Mouse (Mus musculus): ENCODE data around the gene Srp68. TPM values are rescaled to one million over a fixed set of nuclear protein-coding genes. Genes with fewer than 3 reads are reported as not detected.
A peak's percentile ranks its signal among the peaks of the same experiment; 100 is the strongest.
"Not testable (repeated sequence)": the region's sequence is repeated elsewhere in the genome, so short reads cannot be mapped to it uniquely, and the experiment has no call there.

The Srp68 gene
- polyA plus RNA-seq, 1 experiment: 53.8 TPM

GRCm38 (mm10) chr11:116283982-116284381, 10.0 kb upstream of the Srp68 start:
- no peaks in the 10 kb centered on the region; the same call in 1 of the 2 replicates for H3K36me3 ChIP-seq (ENCODE audit: control insufficient read depth, insufficient read depth, low read length)
- DNase-seq: no peak
- no peak overlapping the region for H3K27ac ChIP-seq (ENCODE audit: insufficient read depth, low read depth, low read length)
- no peaks in the 10 kb centered on the region; the same call in 1 of the 2 replicates for H3K27me3 ChIP-seq (replicated peaks; ENCODE audit: control insufficient read depth, insufficient read depth, low read length)
- TF ChIP-seq CTCF (conservative IDR thresholded peaks at IDR 0.05; ENCODE audit: insufficient read depth, insufficient read length, low read depth, low read length) (no peak), POLR2A (IDR thresholded peaks at IDR 0.05; ENCODE audit: low read depth, low read length) (no peak)
- H3K4me1 ChIP-seq (ENCODE audit: control insufficient read depth, insufficient read depth, low read length): 0 out of 2 replicates have a peak, but pooled peaks cover 3% of the 10 kb centered on the region
- no peak overlapping the region for H3K4me3 ChIP-seq (ENCODE audit: insufficient read depth, low read depth, low read length)
- WGBS: 18% methylated on average over 6 of the region's 6 CpGs

- TF ChIP-seq POLR2A (IDR thresholded peaks at IDR 0.05; ENCODE audit: low read depth, low read length) (no peak), CTCF (conservative IDR thresholded peaks at IDR 0.05; ENCODE audit: insufficient read depth, insufficient read length, low read depth, low read length) (no peak)
- Histone ChIP-seq H3K27me3 (replicated peaks; ENCODE audit: control insufficient read depth, insufficient read depth, low read length) (no peaks in the 10 kb centered on the region; the same call in 1 of the 2 replicates), H3K4me3 (ENCODE audit: insufficient read depth, low read depth, low read length) (no peak overlapping the region)
Observed at GRCm38 (mm10) chr11:116282912-116283521, 9.0 kb upstream of the Srp68 start.

GRCm38 (mm10) chr11:116282089-116282488, 8.1 kb upstream of the Srp68 start:
- DNase-seq: peak; percentile 53
- TF ChIP-seq POLR2A (IDR thresholded peaks at IDR 0.05; ENCODE audit: low read depth, low read length) (no peak), CTCF (conservative IDR thresholded peaks at IDR 0.05; ENCODE audit: insufficient read depth, insufficient read length, low read depth, low read length) (no peak; the same call in 1 of the 2 replicates)
- Histone ChIP-seq H3K4me3 (ENCODE audit: insufficient read depth, low read depth, low read length) (no peak overlapping the region), H3K36me3 (ENCODE audit: control insufficient read depth, insufficient read depth, low read length) (no peaks in the 10 kb centered on the region), H3K27me3 (replicated peaks; ENCODE audit: control insufficient read depth, insufficient read depth, low read length) (no peaks in the 10 kb centered on the region; the same call in 1 of the 2 replicates), H3K4me1 (ENCODE audit: control insufficient read depth, insufficient read depth, low read length) (0 out of 2 replicates have a peak, but pooled peaks cover 3% of the 10 kb centered on the region), H3K27ac (ENCODE audit: insufficient read depth, low read depth, low read length) (no peak overlapping the region)
- WGBS: 4% methylated on average over 11 of the region's 11 CpGs

More at GRCm38 (mm10) chr11:116282912-116283521, 9.0 kb upstream of the Srp68 start:
- DNase-seq: no peak
- Histone ChIP-seq H3K4me1 (ENCODE audit: control insufficient read depth, insufficient read depth, low read length) (0 out of 2 replicates have a peak, but pooled peaks cover 3% of the 10 kb centered on the region), H3K27ac (ENCODE audit: insufficient read depth, low read depth, low read length) (no peak overlapping the region), H3K36me3 (ENCODE audit: control insufficient read depth, insufficient read depth, low read length) (no peaks in the 10 kb centered on the region; the same call in 1 of the 2 replicates)
- 7% methylated on average over 48 of the region's 48 CpGs for WGBS

GRCm38 (mm10) chr11:116281671-116282070, 7.7 kb upstream of the Srp68 start:
- 3% methylated on average over 18 of the region's 18 CpGs for WGBS
- TF ChIP-seq CTCF (conservative IDR thresholded peaks at IDR 0.05; ENCODE audit: insufficient read depth, insufficient read length, low read depth, low read length): no peak
- no peak for TF ChIP-seq POLR2A (IDR thresholded peaks at IDR 0.05; ENCODE audit: low read depth, low read length)
- Histone ChIP-seq H3K27ac (ENCODE audit: insufficient read depth, low read depth, low read length) (no peak overlapping the region), H3K4me3 (ENCODE audit: insufficient read depth, low read depth, low read length) (no peak overlapping the region), H3K27me3 (replicated peaks; ENCODE audit: control insufficient read depth, insufficient read depth, low read length) (no peaks in the 10 kb centered on the region; the same call in 1 of the 2 replicates), H3K36me3 (ENCODE audit: control insufficient read depth, insufficient read depth, low read length) (no peaks in the 10 kb centered on the region), H3K4me1 (ENCODE audit: control insufficient read depth, insufficient read depth, low read length) (0 out of 2 replicates have a peak, but pooled peaks cover 3% of the 10 kb centered on the region)
- DNase-seq: no peak

GRCm38 (mm10) chr11:116280751-116281663, 7.0 kb upstream of the Srp68 start, which contains the start of gene Galr2:
TSS of gene Galr2 (plus strand) at chr11:116280939.
- DNase-seq: no peak
- Histone ChIP-seq H3K27me3 (replicated peaks; ENCODE audit: control insufficient read depth, insufficient read depth, low read length) (no peaks in the 10 kb centered on the region; the same call in 1 of the 2 replicates), H3K27ac (ENCODE audit: insufficient read depth, low read depth, low read length) (no peak within 1 kb of the TSS), H3K4me3 (ENCODE audit: insufficient read depth, low read depth, low read length) (no peak within 1 kb of the TSS), H3K4me1 (ENCODE audit: control insufficient read depth, insufficient read depth, low read length) (0 out of 2 replicates have a peak, but pooled peaks cover 3% of the 10 kb centered on the region), H3K36me3 (ENCODE audit: control insufficient read depth, insufficient read depth, low read length) (no peaks in the 10 kb centered on the region)
- 8% methylated on average over 48 of the region's 48 CpGs for WGBS
- TF ChIP-seq CTCF (conservative IDR thresholded peaks at IDR 0.05; ENCODE audit: insufficient read depth, insufficient read length, low read depth, low read length): no peak
- TF ChIP-seq POLR2A (IDR thresholded peaks at IDR 0.05; ENCODE audit: low read depth, low read length): no peak

GRCm38 (mm10) chr11:116277184-116277583, 3.2 kb upstream of the Srp68 start:
- WGBS: 95% methylated on average over 1 of the region's 1 CpGs
- DNase-seq; H3K36me3 ChIP-seq (ENCODE audit: control insufficient read depth, insufficient read depth, low read length); H3K4me3 ChIP-seq (ENCODE audit: insufficient read depth, low read depth, low read length); H3K27me3 ChIP-seq (replicated peaks; ENCODE audit: control insufficient read depth, insufficient read depth, low read length); H3K4me1 ChIP-seq (ENCODE audit: control insufficient read depth, insufficient read depth, low read length); H3K27ac ChIP-seq (ENCODE audit: insufficient read depth, low read depth, low read length): not testable (repeated sequence)
